Mouse (Mus musculus) hindbrain, embryonic 13.5 days (tissue): Measurements from ENCODE around the gene Serpina1e. TPM values are rescaled to one million over a fixed set of nuclear protein-coding genes. Genes with fewer than 3 reads are reported as not detected.

Experiments used
- ATAC-seq: fragments of 200-750 bp; cut with Nextera tagmentation; 2 replicates; pipeline ENCODE4 v1.8.0; 2017; ENCODE audit warnings: moderate TSS enrichment; ENCODE audit not compliant: low FRiP score
- H3K27ac ChIP-seq: fragments of 300-500 bp; sonication (generic); 2 replicates; pipeline ENCODE4 v1.5.1; 2015; ENCODE audit warnings: inconsistent platforms, mild to moderate bottlenecking, moderate library complexity
- H3K27me3 ChIP-seq: fragments of 300-500 bp; sonication (generic); 2 replicates; pipeline ENCODE4 v1.6.1; 2015; ENCODE audit warnings: mild to moderate bottlenecking, inconsistent platforms
- H3K36me3 ChIP-seq: fragments of 300-500 bp; sonication (generic); 2 replicates; pipeline ENCODE4 v1.6.1; 2015; ENCODE audit warnings: mild to moderate bottlenecking, inconsistent platforms
- H3K4me1 ChIP-seq: fragments of 300-500 bp; sonication (generic); replicated peaks from 2 replicates; pipeline ENCODE4 v1.6.1; 2015; ENCODE audit warnings: inconsistent platforms
- H3K4me2 ChIP-seq: fragments of 300-500 bp; sonication (generic); 2 replicates; pipeline ENCODE4 v1.6.1; 2015; ENCODE audit warnings: inconsistent platforms, mild to moderate bottlenecking, moderate library complexity
- H3K4me3 ChIP-seq: fragments of 300-500 bp; sonication (generic); 2 replicates; pipeline ENCODE4 v1.5.1; 2015; ENCODE audit warnings: mild to moderate bottlenecking, inconsistent platforms
- H3K9ac ChIP-seq: fragments of 300-500 bp; sonication (generic); 2 replicates; pipeline ENCODE4 v1.6.1; 2015; ENCODE audit warnings: mild to moderate bottlenecking, inconsistent platforms
- H3K9me3 ChIP-seq: fragments of 300-500 bp; sonication (generic); 2 replicates; pipeline ENCODE4 v1.6.1; 2016; ENCODE audit warnings: inconsistent platforms
- WGBS: fragments of 180-500 bp; shearing (Covaris S2); methylation state at CpG from one replicate; pipeline ENCODE4 v1.1.7; 2015; 5-methylcytosine and 5-hydroxymethylcytosine counted together
- polyA plus RNA-seq: library from polyadenylated mRNA; unstranded; fragments of >200 nt; fragmentation: Nextera tagmentation; extraction: Ambion mirVana; gene quantifications from 2 replicates; pipeline ENCODE4 v1.2.1, GENCODE M21; 2015

Gene Serpina1e
- 0.27 TPM in 1 of 2 replicates, not detected in the other for polyA plus RNA-seq

GRCm38 (mm10) chr12:103958798-103959197 lies at the start of gene Serpina1e:
TSS of gene Serpina1e (minus strand) at chr12:103958975.
- no peak within 1 kb of the TSS for H3K9ac ChIP-seq
- H3K27ac ChIP-seq: no peak within 1 kb of the TSS
- H3K27me3 ChIP-seq: no peaks in the 10 kb centered on the region
- no peaks in the 10 kb centered on the region for H3K4me1 ChIP-seq
- 0 out of 2 replicates have a peak, but pooled peaks cover 11% of the 10 kb centered on the region for H3K9me3 ChIP-seq
- no peak within 1 kb of the TSS for H3K4me3 ChIP-seq
- ATAC-seq: no peak
- WGBS: 84% methylated on average over 3 of the region's 3 CpGs
- no peaks in the 10 kb centered on the region for H3K36me3 ChIP-seq
- no peak within 1 kb of the TSS for H3K4me2 ChIP-seq

GRCm38 (mm10) chr12:104004689-104005088 lies 45.9 kb upstream of the Serpina1e start:
- Histone ChIP-seq H3K9me3 (no peaks in the 10 kb centered on the region), H3K4me2 (no peak overlapping the region), H3K27ac (no peak overlapping the region), H3K4me3 (no peak overlapping the region), H3K27me3 (no peaks in the 10 kb centered on the region), H3K4me1 (no peaks in the 10 kb centered on the region), H3K36me3 (no peaks in the 10 kb centered on the region), H3K9ac (no peak overlapping the region)
- ATAC-seq: no peak
- 87% methylated on average over 5 of the region's 5 CpGs for WGBS

GRCm38 (mm10) chr12:104003238-104003612 lies 44.5 kb upstream of the Serpina1e start:
- no peaks in the 10 kb centered on the region for H3K27me3 ChIP-seq
- no peak overlapping the region for H3K9ac ChIP-seq
- H3K36me3 ChIP-seq: no peaks in the 10 kb centered on the region
- no peak overlapping the region for H3K4me3 ChIP-seq
- no peak for ATAC-seq
- H3K4me1 ChIP-seq: no peaks in the 10 kb centered on the region
- no peaks in the 10 kb centered on the region for H3K9me3 ChIP-seq
- no peak overlapping the region for H3K27ac ChIP-seq
- WGBS: 75% methylated on average over 4 of the region's 4 CpGs
- no peak overlapping the region for H3K4me2 ChIP-seq

- no peaks in the 10 kb centered on the region for H3K27me3 ChIP-seq
- no peaks in the 10 kb centered on the region for H3K4me1 ChIP-seq
- H3K9ac ChIP-seq: no peak overlapping the region
- WGBS: 85% methylated on average over 10 of the region's 10 CpGs
- no peak overlapping the region for H3K4me2 ChIP-seq
- ATAC-seq: no peak
- H3K27ac ChIP-seq: no peak overlapping the region
- no peak overlapping the region for H3K4me3 ChIP-seq
- H3K9me3 ChIP-seq: no peaks in the 10 kb centered on the region
- H3K36me3 ChIP-seq: no peaks in the 10 kb centered on the region
Measured at GRCm38 (mm10) chr12:104002569-104003237, 43.9 kb upstream of the Serpina1e start.

GRCm38 (mm10) chr12:104000594-104000993 lies 41.8 kb upstream of the Serpina1e start:
- 89% methylated on average over 3 of the region's 3 CpGs for WGBS
- Histone ChIP-seq H3K36me3 (no peaks in the 10 kb centered on the region), H3K4me2 (no peak overlapping the region), H3K9me3 (no peaks in the 10 kb centered on the region), H3K27me3 (no peaks in the 10 kb centered on the region), H3K4me3 (no peak overlapping the region), H3K9ac (no peak overlapping the region), H3K4me1 (no peaks in the 10 kb centered on the region), H3K27ac (no peak overlapping the region)
- ATAC-seq: no peak

GRCm38 (mm10) chr12:103999611-104000010 lies 40.8 kb upstream of the Serpina1e start:
- ATAC-seq: no peak
- no peaks in the 10 kb centered on the region for H3K36me3 ChIP-seq
- no peak overlapping the region for H3K27ac ChIP-seq
- no peaks in the 10 kb centered on the region for H3K27me3 ChIP-seq
- no peak overlapping the region for H3K9ac ChIP-seq
- no peak overlapping the region for H3K4me2 ChIP-seq
- H3K9me3 ChIP-seq: no peaks in the 10 kb centered on the region
- WGBS: 71% methylated on average over 8 of the region's 8 CpGs
- no peak overlapping the region for H3K4me3 ChIP-seq
- no peaks in the 10 kb centered on the region for H3K4me1 ChIP-seq

GRCm38 (mm10) chr12:103996513-103996912 lies 37.7 kb upstream of the Serpina1e start:
- Histone ChIP-seq H3K9ac (no peak overlapping the region), H3K27me3 (no peaks in the 10 kb centered on the region), H3K4me3 (no peak overlapping the region), H3K36me3 (no peaks in the 10 kb centered on the region), H3K9me3 (no peaks in the 10 kb centered on the region), H3K27ac (no peak overlapping the region), H3K4me1 (no peaks in the 10 kb centered on the region), H3K4me2 (no peak overlapping the region)
- WGBS: 64% methylated on average over 2 of the region's 2 CpGs
- ATAC-seq: no peak

- no peaks in the 10 kb centered on the region for H3K27me3 ChIP-seq
- H3K36me3 ChIP-seq: no peaks in the 10 kb centered on the region
- no peaks in the 10 kb centered on the region for H3K9me3 ChIP-seq
- ATAC-seq: peak; percentile 38
- H3K4me1 ChIP-seq: no peaks in the 10 kb centered on the region
- H3K4me3 ChIP-seq: no peak overlapping the region
- no peak overlapping the region for H3K27ac ChIP-seq
- no peak overlapping the region for H3K9ac ChIP-seq
- no peak overlapping the region for H3K4me2 ChIP-seq
- WGBS: 42% methylated on average over 5 of the region's 5 CpGs
Measured at GRCm38 (mm10) chr12:103995292-103996072, 36.7 kb upstream of the Serpina1e start.

- H3K4me1 ChIP-seq: no peaks in the 10 kb centered on the region
- no peak overlapping the region for H3K4me2 ChIP-seq
- no peaks in the 10 kb centered on the region for H3K9me3 ChIP-seq
- no peaks in the 10 kb centered on the region for H3K27me3 ChIP-seq
- H3K4me3 ChIP-seq: no peak overlapping the region
- H3K27ac ChIP-seq: no peak overlapping the region
- ATAC-seq: no peak
- no peaks in the 10 kb centered on the region for H3K36me3 ChIP-seq
- H3K9ac ChIP-seq: no peak overlapping the region
- WGBS: 88% methylated on average over 7 of the region's 7 CpGs
Measured at GRCm38 (mm10) chr12:103992945-103993344, 34.2 kb upstream of the Serpina1e start.

GRCm38 (mm10) chr12:103989857-103990256 lies 31.1 kb upstream of the Serpina1e start, which contains the start of gene Serpina11:
TSS of gene Serpina11 (minus strand) at chr12:103989957.
- no peak for ATAC-seq
- Histone ChIP-seq H3K4me1 (no peaks in the 10 kb centered on the region), H3K9me3 (no peaks in the 10 kb centered on the region), H3K27ac (no peak within 1 kb of the TSS), H3K27me3 (no peaks in the 10 kb centered on the region), H3K9ac (no peak within 1 kb of the TSS), H3K36me3 (no peaks in the 10 kb centered on the region), H3K4me3 (no peak within 1 kb of the TSS), H3K4me2 (no peak within 1 kb of the TSS)
- WGBS: 93% methylated on average over 6 of the region's 6 CpGs

GRCm38 (mm10) chr12:103989514-103989767 lies 30.7 kb upstream of the Serpina1e start:
- ATAC-seq: no peak
- no peaks in the 10 kb centered on the region for H3K36me3 ChIP-seq
- no peak overlapping the region for H3K4me2 ChIP-seq
- H3K27ac ChIP-seq: no peak overlapping the region
- no peak overlapping the region for H3K9ac ChIP-seq
- H3K9me3 ChIP-seq: no peaks in the 10 kb centered on the region
- no peaks in the 10 kb centered on the region for H3K27me3 ChIP-seq
- 74% methylated on average over 2 of the region's 2 CpGs for WGBS
- no peaks in the 10 kb centered on the region for H3K4me1 ChIP-seq
- H3K4me3 ChIP-seq: no peak overlapping the region

- Histone ChIP-seq H3K4me1 (no peaks in the 10 kb centered on the region), H3K9ac (no peak overlapping the region), H3K36me3 (no peaks in the 10 kb centered on the region), H3K4me2 (no peak overlapping the region), H3K4me3 (no peak overlapping the region), H3K9me3 (no peaks in the 10 kb centered on the region), H3K27ac (no peak overlapping the region), H3K27me3 (no peaks in the 10 kb centered on the region)
- 62% methylated on average over 14 of the region's 14 CpGs for WGBS
- no peak for ATAC-seq
Measured at GRCm38 (mm10) chr12:103988754-103989513, 30.2 kb upstream of the Serpina1e start.
